Mouse (Mus musculus) inflammation-experienced regulatory T-cells, adult 6 months (primary cell): ENCODE data around the gene Epb41l5. TPM values are rescaled to one million over a fixed set of nuclear protein-coding genes. Genes with fewer than 3 reads are reported as not detected.

Experiments used
- ATAC-seq: one replicate; pipeline ENCODE4 v1.8.0; 2017
- polyA plus RNA-seq, 3 experiments: library from polyadenylated mRNA; unstranded; fragments of 100-300 nt; shearing (Covaris generic); gene quantifications; one replicate each; pipeline ENCODE4 v1.2.1; 2017

The Epb41l5 gene
- polyA plus RNA-seq, 3 experiments from 2014 or later = 0.40 to 1.8 (median 1.1) TPM

DNA sequence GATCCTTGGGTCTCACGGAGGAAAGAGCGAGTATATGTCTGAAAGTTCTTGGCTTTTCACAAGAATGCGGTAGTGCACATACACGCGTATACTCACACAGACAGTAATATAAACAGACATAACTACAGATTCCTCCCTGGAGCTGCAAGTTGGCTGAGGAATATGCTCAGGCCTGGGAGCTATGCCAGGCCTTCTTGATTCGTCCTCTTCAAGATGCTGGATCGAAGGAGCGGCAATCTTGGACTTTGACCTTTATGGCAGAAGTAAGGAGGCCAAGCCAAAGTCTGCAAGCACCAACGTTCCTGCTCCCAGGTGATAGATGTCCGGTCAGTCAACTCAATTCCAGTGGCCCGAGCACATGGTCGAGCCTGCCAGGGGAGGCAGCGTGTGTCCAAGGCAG, 117.9 kb downstream of the Epb41l5 start:
- ATAC-seq = no peak

DNA sequence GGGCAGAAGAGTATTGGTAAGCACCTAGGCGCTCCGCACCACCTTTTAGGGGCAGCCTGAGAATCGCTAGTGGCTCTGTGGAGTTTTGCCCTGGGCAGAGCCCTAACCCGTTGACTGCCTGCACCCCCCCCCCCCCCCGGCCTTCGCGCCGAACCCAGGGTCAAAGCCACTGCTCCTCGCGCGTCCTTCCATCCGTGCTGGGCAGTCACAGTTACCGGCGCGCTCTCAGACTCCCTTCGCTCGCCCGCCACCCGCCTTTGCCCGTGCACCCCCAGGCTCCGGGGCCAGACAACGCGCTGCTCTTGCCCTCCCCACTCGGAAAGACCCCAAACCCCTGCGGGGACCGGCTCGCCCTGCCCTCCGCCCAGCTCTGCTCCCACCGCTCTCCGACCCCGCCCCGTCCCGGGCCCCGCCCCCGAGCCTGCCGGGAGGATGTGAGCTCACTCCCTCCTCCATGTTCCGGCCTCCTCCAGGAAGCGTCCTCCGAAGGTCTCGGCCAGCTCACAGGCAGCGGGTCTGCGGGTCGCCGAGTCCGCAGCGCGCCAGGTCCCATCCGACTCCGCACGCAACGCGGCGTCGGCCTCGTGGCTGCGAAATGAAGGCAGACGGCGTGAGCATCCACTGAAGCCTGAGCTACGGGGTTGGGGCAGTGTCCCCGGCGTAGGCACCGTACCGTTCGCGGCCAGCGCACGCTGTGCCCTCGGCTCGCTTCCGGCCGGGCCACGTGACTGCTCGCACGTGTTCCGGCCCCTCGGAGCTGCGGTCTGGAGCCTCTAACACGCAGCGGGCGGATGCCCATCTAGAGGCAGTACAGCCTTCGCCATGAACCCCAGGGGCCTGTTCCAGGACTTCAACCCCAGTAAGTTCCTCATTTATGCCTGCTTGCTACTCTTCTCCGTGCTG, 122.9 kb downstream of the Epb41l5 start, which contains the start of gene Tmem185b:
Tmem185b (plus strand) TSS at position 472 of the 903 bp plus-strand sequence.
- ATAC-seq = peak; percentile 88

DNA sequence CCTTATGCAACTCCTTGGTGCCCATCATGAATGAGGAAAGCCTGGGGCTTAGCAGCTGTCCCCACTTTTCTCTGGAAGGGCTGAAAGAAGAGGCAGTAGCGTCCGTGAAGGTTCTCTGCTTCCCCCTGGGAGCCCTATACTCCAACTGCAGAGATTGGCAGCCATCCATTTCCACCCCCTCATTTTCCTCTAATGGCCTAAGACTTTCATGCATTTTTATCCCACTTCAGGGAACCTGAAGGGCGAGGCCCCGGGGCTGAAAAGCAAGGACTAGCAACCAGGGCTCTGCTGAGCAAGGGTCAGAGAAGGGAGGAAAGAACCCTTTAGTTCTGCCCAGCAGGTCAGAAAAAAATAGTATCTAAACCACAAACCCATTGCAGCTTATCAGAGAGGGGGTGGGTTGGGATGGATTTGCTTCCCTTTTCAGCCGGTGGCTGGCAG, 123.8 kb downstream of the Epb41l5 start:
- no peak for ATAC-seq

DNA sequence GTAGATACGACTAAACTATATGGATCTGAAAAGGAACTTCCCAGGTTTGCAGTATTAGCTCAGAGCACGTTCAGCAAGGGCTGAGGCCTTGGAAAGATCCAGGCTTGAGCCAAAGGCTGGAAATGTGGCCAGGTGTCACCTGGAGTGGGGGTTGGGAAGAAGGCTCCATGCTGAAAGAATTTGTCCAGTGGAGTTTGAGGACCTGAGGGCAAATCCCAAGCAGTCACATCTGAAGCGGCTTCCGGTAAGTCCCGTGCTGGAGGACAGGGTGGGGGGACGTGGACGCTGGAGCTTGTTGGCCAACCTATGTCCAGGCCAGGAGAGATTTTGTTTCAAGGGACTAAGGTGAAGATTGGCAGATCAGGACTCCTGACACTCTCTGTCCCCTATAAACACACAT, 125.0 kb downstream of the Epb41l5 start:
- no peak for ATAC-seq

DNA sequence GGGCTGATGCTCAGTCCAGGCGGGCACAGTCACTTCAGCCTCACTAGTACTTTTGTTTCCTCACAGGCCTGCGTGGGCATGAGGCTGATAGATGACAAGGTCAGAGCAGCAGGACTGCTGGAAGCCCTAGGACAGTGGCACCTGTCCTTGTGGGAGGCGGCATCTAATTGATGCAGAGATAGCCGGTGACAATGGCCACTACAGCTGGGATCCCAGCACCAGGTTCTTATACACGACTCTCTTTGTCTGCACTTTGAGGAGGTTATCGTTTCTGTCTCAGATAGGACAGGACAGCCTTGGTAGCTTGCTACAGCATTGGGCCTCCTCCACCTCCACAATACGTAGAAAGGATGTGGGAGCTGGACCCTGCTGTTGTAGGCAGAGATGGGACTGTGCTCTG, 125.4 kb downstream of the Epb41l5 start:
- no peak for ATAC-seq

DNA sequence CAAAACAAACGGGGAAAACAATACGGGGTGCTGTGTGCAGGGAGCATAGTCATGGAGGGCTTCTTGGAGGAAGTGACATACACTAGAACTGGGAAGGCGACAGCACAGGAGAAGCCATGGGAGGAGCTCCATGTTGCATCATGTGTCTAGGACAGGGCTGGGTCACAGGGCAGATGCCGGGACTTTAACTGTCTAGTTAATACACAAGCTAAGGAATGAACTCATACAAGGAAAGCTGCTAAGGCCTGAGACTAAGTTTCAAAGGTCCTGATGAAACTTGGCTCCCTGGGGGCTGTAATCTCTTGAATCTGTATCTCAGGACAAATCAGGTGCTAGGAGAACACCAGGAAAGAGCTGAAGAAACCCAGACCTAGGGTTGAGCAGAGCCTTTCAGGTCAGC, 126.1 kb downstream of the Epb41l5 start:
- ATAC-seq = no peak

DNA sequence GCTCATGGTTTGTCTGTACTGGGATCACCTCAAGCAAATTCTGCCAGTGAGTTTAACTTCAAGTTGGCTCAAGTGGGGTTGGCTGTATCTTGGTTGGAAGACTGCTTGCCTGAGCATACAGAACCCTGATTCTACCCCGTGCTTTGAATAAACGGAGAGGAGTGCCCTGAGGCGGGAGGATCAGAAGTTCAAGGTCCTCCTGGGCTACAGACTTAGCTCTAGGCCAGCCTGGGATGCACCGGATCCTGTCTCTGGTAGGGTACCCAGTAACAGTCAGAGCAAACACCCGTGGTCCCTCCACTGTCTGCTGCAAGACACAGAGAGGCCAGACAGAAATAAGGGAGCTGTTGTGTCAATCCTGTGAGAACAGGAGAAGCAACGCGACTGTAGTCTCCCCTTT, 127.1 kb downstream of the Epb41l5 start:
- ATAC-seq = no peak

DNA sequence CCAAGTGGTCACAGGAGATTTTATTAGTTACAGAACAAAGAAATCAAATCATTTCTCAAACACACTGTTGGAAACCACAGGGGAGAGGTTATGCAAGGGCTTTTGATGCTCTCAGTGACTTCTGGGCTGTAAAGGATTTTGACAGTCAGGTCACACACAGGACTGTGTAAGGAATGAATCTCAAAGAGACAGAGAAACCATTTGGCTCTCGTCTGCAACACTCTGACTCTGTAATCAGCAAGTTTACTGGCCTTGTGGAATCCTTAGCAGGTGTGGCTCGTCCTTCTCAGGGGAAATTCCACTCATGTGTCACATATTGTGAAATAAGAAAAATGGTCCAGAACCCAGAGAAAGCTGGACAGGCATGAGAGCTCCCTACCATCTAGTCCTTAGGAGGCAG, 127.8 kb downstream of the Epb41l5 start:
- ATAC-seq = no peak

DNA sequence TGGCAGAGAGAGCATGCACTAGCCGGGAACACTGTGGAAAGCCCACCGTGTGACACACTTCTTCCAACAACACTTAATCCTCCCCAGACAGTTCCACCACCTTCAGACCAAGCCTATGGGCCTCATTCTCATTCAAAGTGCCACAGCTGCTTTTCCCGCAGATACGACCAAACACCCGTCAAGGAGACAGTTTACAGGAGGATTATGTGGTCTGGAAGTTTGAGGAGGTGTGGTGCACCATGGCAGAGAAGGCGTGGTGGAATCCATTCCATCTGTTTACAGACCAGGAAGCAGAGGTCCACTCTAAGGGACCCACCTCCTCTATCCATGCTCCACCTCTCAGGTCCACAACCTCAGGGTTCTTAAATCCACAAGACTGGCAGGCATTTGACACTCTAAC, 129.5 kb downstream of the Epb41l5 start:
- no peak for ATAC-seq

DNA sequence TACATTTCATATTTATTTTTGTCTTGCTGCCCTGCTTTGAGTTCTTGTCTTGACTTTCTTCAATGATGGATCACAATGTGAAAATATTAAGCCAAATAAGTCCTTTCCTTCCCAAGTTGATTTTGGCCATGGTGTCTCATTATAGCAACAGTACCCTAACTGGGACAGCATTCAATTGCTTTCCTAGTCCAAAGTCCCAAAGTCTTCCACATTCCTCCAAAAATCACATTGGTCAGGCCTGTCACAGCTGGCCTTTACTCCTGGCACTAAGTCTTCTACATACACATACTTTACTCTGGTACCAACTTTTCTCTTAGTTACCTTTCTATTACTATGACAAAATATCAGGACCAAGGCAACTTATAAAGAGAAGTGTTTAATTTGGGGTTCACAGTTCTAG, 130.0 kb downstream of the Epb41l5 start:
- no peak for ATAC-seq

DNA sequence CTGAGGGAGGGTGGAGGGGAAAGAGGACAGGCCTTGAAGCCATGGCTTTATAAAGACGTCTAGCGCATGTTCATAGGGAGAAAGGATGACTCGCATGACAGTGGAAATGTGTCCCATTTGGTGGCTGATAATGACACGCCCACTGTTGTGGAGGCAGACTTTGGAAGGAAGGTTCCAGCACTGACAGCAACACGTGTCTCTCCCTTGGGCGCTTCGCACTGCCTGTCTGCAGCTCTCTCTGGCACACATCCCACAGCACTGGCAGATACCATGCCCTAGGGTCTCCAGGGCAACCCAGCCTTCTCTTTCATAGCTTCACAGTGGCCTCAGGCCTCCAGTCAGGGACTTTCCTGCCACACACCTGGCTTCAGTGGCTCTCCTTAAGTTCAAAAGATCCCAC, 130.7 kb downstream of the Epb41l5 start:
- ATAC-seq = no peak

DNA sequence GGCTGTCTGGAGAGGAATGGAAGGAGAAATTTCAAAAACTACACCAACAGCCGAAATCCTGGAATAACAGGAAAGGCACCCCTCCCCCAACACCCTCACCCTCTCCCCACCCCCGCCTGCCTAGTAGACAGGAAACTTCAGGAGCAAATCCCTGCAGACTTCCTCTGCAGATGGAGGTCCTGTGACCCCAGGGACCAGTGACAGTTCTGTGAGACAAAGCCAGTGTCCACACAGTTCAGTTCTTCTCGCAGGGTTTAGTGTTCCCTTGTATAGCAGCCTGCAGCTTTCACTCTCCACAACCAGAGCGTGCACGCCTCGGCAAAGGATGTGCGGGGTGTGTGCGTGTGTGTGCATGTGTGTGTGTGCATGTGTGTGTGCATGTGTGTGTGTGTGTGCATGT, 137.9 kb downstream of the Epb41l5 start:
- ATAC-seq = no peak

DNA sequence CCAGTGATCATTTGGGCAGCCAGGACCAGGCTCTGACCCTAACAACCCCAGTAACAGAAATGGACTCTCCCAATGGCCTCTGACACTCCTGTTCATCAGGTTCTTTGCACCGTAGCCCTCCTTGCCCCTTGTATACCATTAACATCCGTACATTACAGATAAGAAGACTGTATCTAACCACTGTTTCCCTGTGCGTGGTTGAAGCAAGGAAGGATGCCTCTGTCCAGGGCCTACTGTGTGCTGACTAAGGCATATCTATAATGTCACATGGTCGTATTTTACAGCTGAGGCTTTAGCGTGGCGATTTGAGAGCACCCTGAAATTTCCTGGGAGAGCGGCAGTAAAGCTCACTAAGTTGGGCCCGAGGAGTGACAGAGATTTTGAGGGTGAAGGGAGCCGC, 138.4 kb downstream of the Epb41l5 start:
- no peak for ATAC-seq

DNA sequence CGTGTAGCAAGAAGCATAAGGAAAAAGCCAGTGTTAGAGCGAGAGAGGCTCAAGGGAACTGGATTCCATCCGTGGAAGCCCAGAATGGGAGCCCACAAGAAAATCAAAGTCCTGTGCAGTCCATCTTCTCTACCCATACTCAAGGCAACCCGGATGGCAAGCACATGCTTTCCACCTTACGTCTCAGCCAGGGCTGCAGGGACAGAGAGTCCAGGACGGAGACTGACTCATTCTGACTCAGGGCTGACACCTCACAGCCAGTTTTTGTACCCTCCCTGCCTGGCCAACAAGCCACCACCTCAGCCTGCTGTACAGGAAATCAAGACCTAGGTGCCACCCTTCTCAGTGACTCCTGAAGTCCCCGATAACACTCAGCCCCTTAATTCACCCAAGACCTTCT, 139.3 kb downstream of the Epb41l5 start:
- ATAC-seq = no peak

DNA sequence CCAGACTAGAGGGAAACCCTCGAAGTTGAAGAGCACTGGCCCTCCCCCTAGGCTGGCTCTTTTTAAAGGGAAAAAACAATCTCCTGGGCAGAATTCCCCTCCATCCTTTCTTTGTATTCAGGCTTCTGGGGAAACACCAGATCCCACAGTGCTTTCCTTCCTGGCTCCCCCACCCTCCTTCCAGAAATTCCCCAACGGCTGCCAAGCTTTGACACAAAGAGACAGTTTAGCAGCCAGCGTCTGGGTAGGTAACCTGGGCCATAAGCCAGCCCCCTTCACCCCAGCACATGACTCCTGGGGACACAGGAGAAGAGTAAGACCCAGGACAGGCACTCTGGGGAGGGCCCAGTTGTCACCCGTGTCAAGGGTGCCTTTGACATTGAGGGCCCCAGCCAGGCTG, 140.3 kb downstream of the Epb41l5 start:
- ATAC-seq = no peak

DNA sequence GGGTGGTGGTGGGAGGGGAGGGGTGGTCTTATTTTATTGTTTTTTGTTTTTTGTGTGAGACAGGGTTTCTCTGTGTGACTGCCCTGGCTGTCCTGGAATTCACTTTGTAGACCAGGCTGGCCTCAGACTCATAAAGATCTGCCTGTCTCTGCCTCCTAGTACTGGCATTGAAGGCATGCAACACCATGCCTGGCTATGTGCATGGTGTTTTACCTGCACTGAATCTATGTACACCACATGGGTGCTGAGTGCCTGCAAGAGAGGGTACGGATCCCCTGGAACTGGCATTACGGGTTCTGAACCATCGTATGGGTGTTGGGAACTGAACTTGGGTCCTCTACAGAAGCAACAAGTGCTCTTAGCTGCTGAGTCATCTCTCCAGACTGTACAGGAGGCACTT, 142.8 kb downstream of the Epb41l5 start:
- no peak for ATAC-seq

DNA sequence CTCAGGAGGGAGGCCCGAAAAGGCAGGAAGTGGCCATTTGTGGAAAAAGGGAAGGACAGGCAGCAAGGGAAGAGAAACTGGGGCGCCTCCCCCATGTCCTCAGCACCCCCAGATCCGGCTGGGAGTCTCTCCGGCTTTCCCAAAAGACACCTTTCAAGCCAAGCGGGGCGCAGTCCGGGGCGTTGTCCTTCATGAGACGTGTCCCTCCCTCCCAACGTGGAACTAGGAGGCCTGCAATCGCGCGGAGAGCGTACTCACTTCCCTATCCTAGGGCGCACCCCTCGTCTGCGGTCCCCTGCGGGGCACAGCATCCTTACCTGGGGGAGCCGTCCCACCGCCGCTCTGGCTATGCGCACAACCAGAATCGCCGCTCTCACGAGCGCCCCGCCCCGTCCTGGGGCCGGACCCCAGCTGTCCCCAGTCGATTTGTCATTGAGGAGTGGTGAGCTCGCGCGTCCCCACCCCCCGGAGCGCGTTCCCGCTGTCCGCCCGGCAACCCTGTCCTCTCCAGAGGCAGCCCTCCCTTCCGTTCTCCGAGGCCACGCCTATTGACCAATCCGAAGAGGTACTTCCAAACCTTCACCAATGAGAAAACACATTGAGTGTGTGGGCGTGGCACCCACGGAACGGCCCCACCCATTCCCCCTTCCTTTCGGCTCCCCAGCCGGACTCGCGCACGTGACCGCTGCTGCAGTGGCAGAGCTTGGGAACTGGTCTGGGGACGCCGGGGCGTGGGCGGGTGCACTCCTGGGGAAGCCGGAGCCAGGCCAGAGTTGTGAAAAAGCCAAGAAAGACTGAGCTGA, 144.3 kb downstream of the Epb41l5 start, which contains the start of gene Ralb:
Ralb (minus strand) TSS at position 535 of the 803 bp plus-strand sequence.
- peak; percentile 98 for ATAC-seq

DNA sequence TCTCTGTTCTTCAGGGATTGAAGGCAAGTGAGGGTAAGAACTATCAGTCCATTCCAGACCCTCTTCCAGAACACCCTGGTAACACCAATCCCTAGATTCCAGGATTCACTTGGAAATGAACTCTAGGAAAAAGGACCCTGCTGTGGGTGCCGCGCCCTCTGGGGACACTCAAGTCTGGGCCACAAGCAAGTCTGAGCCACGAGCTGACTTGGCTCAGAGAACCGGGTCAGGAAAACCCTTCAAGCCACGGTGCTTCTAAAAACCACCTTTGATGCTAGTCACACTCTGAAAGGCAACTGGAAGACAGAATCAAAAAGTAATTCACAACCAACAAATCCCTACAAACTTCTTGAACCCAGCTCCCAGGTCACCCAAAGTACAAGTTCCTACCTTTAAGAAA, 145.0 kb downstream of the Epb41l5 start:
- no peak for ATAC-seq

DNA sequence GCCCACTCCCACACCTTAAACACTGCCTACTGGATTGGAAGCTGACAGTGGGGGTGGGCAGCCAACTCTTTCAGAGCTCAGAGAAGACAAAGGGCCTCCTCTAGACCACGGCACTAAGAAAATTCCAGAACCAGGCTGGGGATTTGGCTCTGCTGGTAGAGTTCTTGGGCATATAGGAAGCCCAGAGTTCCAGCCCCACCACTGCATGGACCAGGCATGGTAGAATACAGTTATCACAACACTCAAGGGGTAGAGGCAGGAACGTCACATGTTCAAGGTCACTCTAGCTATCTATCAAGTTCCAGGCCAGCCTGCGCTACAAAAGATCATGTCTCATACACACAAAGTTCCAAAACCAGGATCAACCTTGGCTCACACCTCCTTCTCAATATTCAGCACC, 145.6 kb downstream of the Epb41l5 start:
- no peak for ATAC-seq

DNA sequence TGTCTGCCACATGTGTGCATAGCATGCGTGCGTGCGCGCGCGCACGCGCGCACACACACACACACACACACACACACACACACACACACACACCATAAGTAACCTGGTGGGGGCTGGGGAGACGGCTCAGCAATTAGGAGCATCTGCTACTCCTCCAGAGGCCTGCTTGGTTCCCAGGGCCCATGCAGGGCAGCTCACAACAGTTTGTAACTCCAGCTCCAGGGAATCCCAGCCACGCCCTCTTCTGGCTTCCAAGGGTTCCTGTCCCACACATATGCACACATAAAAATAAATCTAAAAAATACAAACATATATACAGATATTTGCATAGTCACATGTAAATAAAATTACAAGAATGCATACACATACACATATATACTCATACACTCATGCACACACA, 146.1 kb downstream of the Epb41l5 start:
- ATAC-seq = no peak

DNA sequence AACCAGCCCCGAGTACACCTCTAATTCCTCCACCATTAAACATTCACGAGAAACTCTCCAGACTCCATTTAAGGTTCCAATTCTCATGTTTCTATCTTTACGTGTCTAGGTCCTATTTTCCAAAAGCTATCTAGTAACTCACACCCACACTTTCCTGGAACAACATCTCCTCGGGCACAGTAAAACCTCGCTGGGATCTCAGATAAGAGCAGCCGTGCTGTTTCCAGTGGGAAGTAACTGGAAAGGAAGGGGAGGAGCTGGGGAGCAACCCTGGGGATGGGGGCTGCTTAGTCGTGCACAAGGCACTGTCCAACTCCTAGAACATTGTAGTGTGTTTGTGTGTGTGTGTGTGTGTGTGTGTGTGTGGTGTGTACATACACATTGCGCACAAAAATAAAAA, 146.9 kb downstream of the Epb41l5 start:
- no peak for ATAC-seq

DNA sequence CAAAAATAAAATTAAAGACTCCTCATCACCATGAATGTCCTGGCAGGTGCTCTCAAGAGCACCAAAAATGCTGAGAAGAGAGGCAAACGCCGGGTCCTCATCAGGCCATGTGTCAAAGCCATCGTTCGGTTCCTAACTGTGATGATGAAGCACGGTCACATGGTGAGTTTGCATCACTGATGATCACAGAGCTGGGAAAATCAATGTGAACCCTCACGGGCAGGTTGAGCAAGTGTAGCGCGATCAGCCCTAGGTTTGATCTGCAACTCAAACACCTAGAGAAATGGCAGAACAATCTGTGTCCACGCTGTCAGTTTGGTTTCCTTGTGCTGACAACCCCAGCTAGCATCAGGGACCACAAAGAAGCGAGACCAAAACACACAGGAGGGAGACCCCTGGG, 149.3 kb downstream of the Epb41l5 start:
- ATAC-seq = no peak

DNA sequence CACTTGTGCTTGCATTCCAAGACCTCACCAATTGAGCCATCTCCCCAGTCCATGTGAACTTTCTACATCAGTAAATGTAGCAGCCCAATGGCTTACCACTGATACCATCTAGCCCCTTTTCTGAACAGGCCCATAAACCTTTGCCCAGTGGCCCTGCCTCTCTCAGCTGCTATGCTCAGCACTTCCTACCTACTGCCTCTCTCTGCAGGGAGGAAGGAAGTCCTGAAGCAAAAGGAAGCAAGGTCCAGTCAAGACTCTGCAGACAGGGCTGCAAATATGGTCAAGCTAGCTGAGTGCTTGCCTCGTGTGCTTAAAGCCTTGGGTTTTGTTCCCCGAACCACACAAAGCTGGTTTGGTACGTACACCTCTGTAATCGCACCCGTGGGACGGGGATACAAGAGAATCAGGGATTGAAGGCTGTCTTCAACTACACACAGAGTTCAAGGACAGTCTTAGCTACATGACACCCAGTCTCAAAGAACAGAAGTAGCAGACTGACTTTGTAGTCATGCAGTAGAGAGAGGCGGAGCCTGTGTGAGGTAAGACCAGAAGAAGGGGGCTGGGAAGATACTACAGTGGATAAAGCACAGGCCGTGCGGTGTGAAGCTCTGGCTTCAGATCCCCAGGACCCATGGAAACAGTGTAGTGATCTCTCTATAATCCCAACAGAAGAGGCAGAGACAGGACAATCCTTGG, 150.1 kb downstream of the Epb41l5 start:
- ATAC-seq = no peak
